Mouse (Mus musculus) macrophage (primary cell): ENCODE data around the gene Irf2bp2. TPM values are rescaled to one million over a fixed set of nuclear protein-coding genes. Genes with fewer than 3 reads are reported as not detected.

Experiments
- polyA plus RNA-seq: library from polyadenylated mRNA; stranded (reverse); fragments of 250-400 nt; gene quantifications from 3 replicates; pipeline ENCODE4 v1.2.4, GENCODE M21; 2018; ENCODE audit warnings: inconsistent platforms

Irf2bp2 gene
- polyA plus RNA-seq, 1 experiment from 2014 or later = 39.1 TPM

Other genes starting within 250 kb of the Irf2bp2 start
- 12.3 to 33.1 TPM (median 27.8 TPM) in 3 replicates for gene Coa6, start 171.5 kb downstream of the Irf2bp2 start, polyA plus RNA-seq
- 0.77 to 2.4 TPM (median 0.80 TPM) in 3 replicates for gene Tarbp1, start 118.9 kb downstream of the Irf2bp2 start, polyA plus RNA-seq